Mouse (Mus musculus) cortical plate, adult 2 months (tissue): ENCODE results near the gene Hoxd8.

ENCODE experiments used
- CTCF ChIP-seq: fragments of 200-500 bp; IDR thresholded peaks from 2 replicates; pipeline ENCODE4 v1.5.1; 2011; ENCODE audit warnings: mild to moderate bottlenecking, control low read depth, low read length; ENCODE audit not compliant: insufficient read depth; ENCODE audit errors: extremely low read depth
- POLR2A ChIP-seq: fragments of 200-500 bp; IDR thresholded peaks from 2 replicates; pipeline ENCODE4 v1.6.1; 2011; ENCODE audit warnings: mild to moderate bottlenecking, low read length, control low read depth; ENCODE audit not compliant: insufficient read depth; ENCODE audit errors: extremely low read depth

DNA sequence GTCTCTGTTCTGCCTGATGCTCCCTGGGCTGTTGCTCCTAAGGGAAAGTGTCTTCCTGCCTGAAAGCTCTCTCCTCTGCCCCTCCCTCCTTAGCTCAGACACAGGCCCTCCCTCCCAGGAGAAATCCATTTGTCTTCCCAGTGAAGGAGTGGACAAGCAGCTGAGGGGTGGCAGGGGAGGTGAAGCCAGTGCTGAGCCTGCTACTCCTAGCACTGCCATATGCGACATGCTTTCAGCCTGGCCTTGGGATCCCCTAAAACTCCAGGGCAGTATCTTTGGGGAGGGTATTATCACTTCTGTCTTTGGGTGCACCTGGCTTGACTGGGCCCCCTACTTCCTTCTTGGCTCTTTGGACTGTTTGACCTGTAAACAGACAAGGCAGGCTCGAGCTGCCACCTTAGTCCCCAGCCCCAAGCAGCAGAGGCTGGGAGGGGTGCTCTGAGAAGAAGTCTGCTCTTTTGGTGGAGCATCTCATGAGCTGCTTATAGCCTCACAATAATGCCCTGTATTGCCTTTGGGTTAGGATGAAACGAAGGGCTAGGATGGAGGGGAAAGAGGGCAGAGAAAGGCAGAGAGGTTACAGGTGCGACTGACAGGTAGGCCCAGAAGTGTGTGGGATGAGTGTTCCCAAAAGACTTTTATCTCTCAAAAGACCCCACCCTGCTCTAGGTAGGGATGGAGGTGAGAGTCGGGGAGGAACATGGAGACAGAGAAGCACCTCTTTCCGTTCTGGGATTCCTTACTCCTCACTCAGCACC lies 41.3 kb downstream of the Hoxd8 start:
- no peak for TF ChIP-seq CTCF
- no peak for TF ChIP-seq POLR2A
